Mouse (Mus musculus) forebrain, embryonic 10.5 days (tissue): ENCODE measurements at regions not wholly inside any gene's neighbourhood (a gene's known extent, or its start where the extent isn't known, plus 50 kb on each side); places are given as distances from the start of the nearest gene placed in this dataset.
A peak's percentile ranks its signal among the peaks of the same experiment; 100 is the strongest.

Experiments used
- DNase-seq: peaks from one replicate; pipeline ENCODE4 v3.0.0-alpha.2; 2017; ENCODE audit warnings: low spot score; ENCODE audit errors: extremely low spot score
- H3K27ac ChIP-seq: fragments of 300-500 bp; sonication (generic); 2 replicates; pipeline ENCODE4 v1.5.1; 2016; ENCODE audit warnings: mild to moderate bottlenecking
- H3K27me3 ChIP-seq: fragments of 300-500 bp; sonication (generic); 2 replicates; pipeline ENCODE4 v1.6.1; 2016; ENCODE audit warnings: mild to moderate bottlenecking; ENCODE audit not compliant: poor library complexity, severe bottlenecking
- H3K36me3 ChIP-seq: fragments of 300-500 bp; sonication (generic); replicated peaks from 2 replicates; pipeline ENCODE4 v1.6.1; 2016; ENCODE audit warnings: mild to moderate bottlenecking, moderate library complexity
- H3K4me1 ChIP-seq: fragments of 300-500 bp; sonication (generic); 2 replicates; pipeline ENCODE4 v1.6.1; 2016
- H3K4me3 ChIP-seq: fragments of 300-500 bp; sonication (generic); 2 replicates; pipeline ENCODE4 v1.5.1; 2016; ENCODE audit warnings: mild to moderate bottlenecking, moderate library complexity
- H3K9me3 ChIP-seq: fragments of 300-500 bp; sonication (generic); 2 replicates; pipeline ENCODE4 v1.6.1; 2016; ENCODE audit warnings: mild to moderate bottlenecking, moderate library complexity
- WGBS: fragments of 180-500 bp; shearing (Covaris S2); methylation state at CpG from one replicate; pipeline ENCODE4 v1.1.7; 2016; 5-methylcytosine and 5-hydroxymethylcytosine counted together

- peaks cover 5% of the 10 kb centered on the region for H3K4me1 ChIP-seq
- H3K27me3 ChIP-seq = peaks cover 5% of the 10 kb centered on the region; the same call in 1 of the 2 replicates
- no peak overlapping the region for H3K4me3 ChIP-seq
- no peak for DNase-seq
- no peaks in the 10 kb centered on the region for H3K9me3 ChIP-seq
- H3K36me3 ChIP-seq = no peaks in the 10 kb centered on the region
- 67% methylated on average over 5 of the region's 5 CpGs for WGBS
- no peak overlapping the region for H3K27ac ChIP-seq
Measured at GRCm38 (mm10) chr8:46898697-46899445, 87.8 kb upstream of the Enpp6 start.

DNA sequence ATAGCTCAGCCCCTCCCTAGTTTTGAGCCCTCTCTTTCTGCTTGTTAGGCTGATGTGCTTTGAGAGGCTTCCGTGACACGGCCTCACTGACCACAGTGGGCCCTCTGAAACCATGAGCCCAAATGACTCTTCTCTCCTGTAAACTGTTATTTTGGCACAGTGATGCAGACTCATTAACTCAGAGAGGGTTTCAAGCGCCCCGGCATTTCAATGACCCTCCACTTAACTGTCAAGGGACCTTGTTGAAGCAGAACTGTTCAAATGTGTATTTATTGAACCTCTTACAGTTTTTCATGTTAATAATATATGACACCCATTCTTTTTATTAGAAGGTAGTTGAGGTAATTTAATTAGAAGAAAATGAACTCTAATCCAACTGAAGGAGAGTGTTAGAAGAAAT, 85.9 kb upstream of the Enpp6 start:
- H3K4me3 ChIP-seq = no peak overlapping the region
- WGBS = 88% methylated on average over 4 of the region's 4 CpGs

GRCm38 (mm10) chr8:46904731-46905130, 82.0 kb upstream of the Enpp6 start:
- H3K4me1 ChIP-seq = peaks cover 15% of the 10 kb centered on the region
- no peaks in the 10 kb centered on the region for H3K27me3 ChIP-seq
- H3K4me3 ChIP-seq = no peak overlapping the region
- WGBS = 60% methylated on average over 3 of the region's 3 CpGs
- no peak for DNase-seq
- no peak overlapping the region for H3K27ac ChIP-seq
- H3K36me3 ChIP-seq = no peaks in the 10 kb centered on the region
- no peaks in the 10 kb centered on the region for H3K9me3 ChIP-seq

More for the DNA sequence above, 85.9 kb upstream of the Enpp6 start:
- no peak overlapping the region for H3K27ac ChIP-seq
- H3K9me3 ChIP-seq = no peaks in the 10 kb centered on the region
- peaks cover 9% of the 10 kb centered on the region for H3K4me1 ChIP-seq
- H3K27me3 ChIP-seq = peaks cover 5% of the 10 kb centered on the region; the same call in 1 of the 2 replicates
- DNase-seq = no peak
- H3K36me3 ChIP-seq = no peaks in the 10 kb centered on the region

GRCm38 (mm10) chr8:46907390-46907789, 79.3 kb upstream of the Enpp6 start:
- Histone ChIP-seq H3K27ac (no peak overlapping the region), H3K4me3 (peak overlapping the region; percentile 30), H3K4me1 (peaks cover 15% of the 10 kb centered on the region), H3K36me3 (no peaks in the 10 kb centered on the region), H3K9me3 (no peaks in the 10 kb centered on the region), H3K27me3 (no peaks in the 10 kb centered on the region)
- 25% methylated on average over 11 of the region's 11 CpGs for WGBS
- DNase-seq = peak; percentile 34

GRCm38 (mm10) chr8:46908186-46908585, 78.5 kb upstream of the Enpp6 start:
- peaks cover 15% of the 10 kb centered on the region for H3K4me1 ChIP-seq
- H3K27me3 ChIP-seq = no peaks in the 10 kb centered on the region
- no peak for DNase-seq
- 91% methylated on average over 4 of the region's 4 CpGs for WGBS
- no peak overlapping the region for H3K27ac ChIP-seq
- no peak overlapping the region for H3K4me3 ChIP-seq
- no peaks in the 10 kb centered on the region for H3K36me3 ChIP-seq
- no peaks in the 10 kb centered on the region for H3K9me3 ChIP-seq

- H3K27me3 ChIP-seq = no peaks in the 10 kb centered on the region
- 0 out of 2 replicates have a peak, but pooled peaks cover 6% of the 10 kb centered on the region for H3K4me1 ChIP-seq
- no peaks in the 10 kb centered on the region for H3K9me3 ChIP-seq
- H3K36me3 ChIP-seq = no peaks in the 10 kb centered on the region
- 52% methylated on average over 5 of the region's 5 CpGs for WGBS
- H3K4me3 ChIP-seq = no peak overlapping the region
- no peak for DNase-seq
- H3K27ac ChIP-seq = no peak overlapping the region
Measured at GRCm38 (mm10) chr8:46913956-46914355, 72.7 kb upstream of the Enpp6 start.

- H3K36me3 ChIP-seq = no peaks in the 10 kb centered on the region
- WGBS = 42% methylated on average over 3 of the region's 3 CpGs
- H3K4me1 ChIP-seq = peaks cover 8% of the 10 kb centered on the region
- H3K27ac ChIP-seq = no peak overlapping the region
- H3K27me3 ChIP-seq = peaks cover 20% of the 10 kb centered on the region; the same call in 1 of the 2 replicates
- no peak overlapping the region for H3K4me3 ChIP-seq
- no peak for DNase-seq
- no peaks in the 10 kb centered on the region for H3K9me3 ChIP-seq
Measured at GRCm38 (mm10) chr8:46920071-46920470, 66.6 kb upstream of the Enpp6 start.

- WGBS = 96% methylated on average over 11 of the region's 11 CpGs
- H3K27ac ChIP-seq = no peak overlapping the region
Measured at GRCm38 (mm10) chr8:46921075-46921474, 65.6 kb upstream of the Enpp6 start.

GRCm38 (mm10) chr8:46921585-46921984, 65.1 kb upstream of the Enpp6 start:
- Histone ChIP-seq H3K4me3 (no peak overlapping the region), H3K36me3 (no peaks in the 10 kb centered on the region), H3K4me1 (peaks cover 15% of the 10 kb centered on the region), H3K27ac (no peak overlapping the region), H3K9me3 (no peaks in the 10 kb centered on the region), H3K27me3 (peaks cover 20% of the 10 kb centered on the region; the same call in 1 of the 2 replicates)
- no peak for DNase-seq
- WGBS = 95% methylated on average over 7 of the region's 7 CpGs

More at GRCm38 (mm10) chr8:46921075-46921474, 65.6 kb upstream of the Enpp6 start:
- Histone ChIP-seq H3K27me3 (peaks cover 20% of the 10 kb centered on the region; the same call in 1 of the 2 replicates), H3K4me1 (peaks cover 15% of the 10 kb centered on the region), H3K36me3 (no peaks in the 10 kb centered on the region), H3K4me3 (no peak overlapping the region), H3K9me3 (no peaks in the 10 kb centered on the region)
- DNase-seq = no peak

- peak; percentile 40 for DNase-seq
- H3K9me3 ChIP-seq = no peaks in the 10 kb centered on the region
- peaks cover 20% of the 10 kb centered on the region; the same call in 1 of the 2 replicates for H3K27me3 ChIP-seq
- H3K27ac ChIP-seq = peak overlapping the region; percentile 36; the same call in 1 of the 2 replicates
- WGBS = 29% methylated on average over 13 of the region's 13 CpGs
- H3K36me3 ChIP-seq = no peaks in the 10 kb centered on the region
- H3K4me1 ChIP-seq = peaks cover 15% of the 10 kb centered on the region
- no peak overlapping the region for H3K4me3 ChIP-seq
Measured at GRCm38 (mm10) chr8:46924787-46925548, 61.7 kb upstream of the Enpp6 start.

- Histone ChIP-seq H3K4me3 (no peak overlapping the region), H3K36me3 (no peaks in the 10 kb centered on the region), H3K27me3 (peaks cover 4% of the 10 kb centered on the region; the same call in 1 of the 2 replicates), H3K4me1 (peaks cover 15% of the 10 kb centered on the region), H3K9me3 (no peaks in the 10 kb centered on the region; the same call in 1 of the 2 replicates), H3K27ac (no peak overlapping the region)
- 89% methylated on average over 6 of the region's 6 CpGs for WGBS
- DNase-seq = no peak
Measured at GRCm38 (mm10) chr8:46928718-46929117, 58.0 kb upstream of the Enpp6 start.

GRCm38 (mm10) chr8:46929678-46930077, 57.0 kb upstream of the Enpp6 start:
- Histone ChIP-seq H3K27me3 (no peaks in the 10 kb centered on the region), H3K36me3 (no peaks in the 10 kb centered on the region), H3K27ac (no peak overlapping the region), H3K4me1 (peaks cover 11% of the 10 kb centered on the region), H3K4me3 (no peak overlapping the region), H3K9me3 (no peaks in the 10 kb centered on the region; the same call in 1 of the 2 replicates)
- DNase-seq = no peak
- 81% methylated on average over 6 of the region's 6 CpGs for WGBS

GRCm38 (mm10) chr8:46931267-46931666, 55.4 kb upstream of the Enpp6 start:
- no peak for DNase-seq
- Histone ChIP-seq H3K4me3 (no peak overlapping the region), H3K4me1 (peaks cover 13% of the 10 kb centered on the region), H3K27me3 (peaks cover 8% of the 10 kb centered on the region), H3K36me3 (no peaks in the 10 kb centered on the region), H3K9me3 (no peaks in the 10 kb centered on the region; the same call in 1 of the 2 replicates), H3K27ac (no peak overlapping the region)
- WGBS = 95% methylated on average over 6 of the region's 6 CpGs
